Mouse (Mus musculus): Measurements from ENCODE around the gene Pth2r. TPM values are rescaled to one million over a fixed set of nuclear protein-coding genes. Genes with fewer than 3 reads are reported as not detected.

Gene Pth2r
- polyA plus RNA-seq, 1 experiment from 2014 or later: 3.7 TPM

- no peak overlapping the region for H3K4me3 ChIP-seq (ENCODE audit: low read length)
- WGBS: 68% methylated on average over 5 of the region's 5 CpGs
- no peak overlapping the region for H3K27ac ChIP-seq (ENCODE audit: low read depth, low read length)
- ATAC-seq: no peak
- no peaks in the 10 kb centered on the region for H3K27me3 ChIP-seq (replicated peaks; ENCODE audit: control insufficient read depth, insufficient read depth, low read length)
- H3K4me2 ChIP-seq (ENCODE audit: low read length): no peak overlapping the region
- H3K4me1 ChIP-seq (ENCODE audit: control insufficient read depth, insufficient read depth, low read depth, low read length): no peaks in the 10 kb centered on the region
- H3K36me3 ChIP-seq (ENCODE audit: control insufficient read depth, insufficient read depth, low read length): no peaks in the 10 kb centered on the region
- H3K9me3 ChIP-seq (ENCODE audit: control insufficient read depth, low read length): no peaks in the 10 kb centered on the region
- no peak overlapping the region for H3K9ac ChIP-seq (ENCODE audit: low read depth, low read length)
Measured at GRCm38 (mm10) chr1:65407441-65407840, 125.6 kb downstream of the Pth2r start.

- no peak for ATAC-seq
Measured at GRCm38 (mm10) chr1:65420909-65421308, 139.1 kb downstream of the Pth2r start.

GRCm38 (mm10) chr1:65422501-65423010 lies 140.7 kb downstream of the Pth2r start:
- H3K4me1 ChIP-seq (ENCODE audit: control insufficient read depth, insufficient read depth, low read depth, low read length): no peaks in the 10 kb centered on the region
- H3K27me3 ChIP-seq (replicated peaks; ENCODE audit: control insufficient read depth, insufficient read depth, low read length): no peaks in the 10 kb centered on the region
- H3K9me3 ChIP-seq (ENCODE audit: control insufficient read depth, low read length): no peaks in the 10 kb centered on the region
- H3K4me3 ChIP-seq (ENCODE audit: low read length): no peak overlapping the region
- H3K9ac ChIP-seq (ENCODE audit: low read depth, low read length): no peak overlapping the region
- no peak overlapping the region for H3K27ac ChIP-seq (ENCODE audit: low read depth, low read length)
- no peak overlapping the region for H3K4me2 ChIP-seq (ENCODE audit: low read length)
- H3K36me3 ChIP-seq (ENCODE audit: control insufficient read depth, insufficient read depth, low read length): no peaks in the 10 kb centered on the region
- ATAC-seq: no peak

More at GRCm38 (mm10) chr1:65420909-65421308, 139.1 kb downstream of the Pth2r start:
- H3K9me3 ChIP-seq (ENCODE audit: control insufficient read depth, low read length): no peaks in the 10 kb centered on the region
- H3K27ac ChIP-seq (ENCODE audit: low read depth, low read length): no peak overlapping the region
- over 99% methylated on average over 2 of the region's 2 CpGs for WGBS
- no peak overlapping the region for H3K4me2 ChIP-seq (ENCODE audit: low read length)
- no peaks in the 10 kb centered on the region for H3K36me3 ChIP-seq (ENCODE audit: control insufficient read depth, insufficient read depth, low read length)
- H3K4me1 ChIP-seq (ENCODE audit: control insufficient read depth, insufficient read depth, low read depth, low read length): no peaks in the 10 kb centered on the region
- no peak overlapping the region for H3K9ac ChIP-seq (ENCODE audit: low read depth, low read length)
- no peak overlapping the region for H3K4me3 ChIP-seq (ENCODE audit: low read length)
- H3K27me3 ChIP-seq (replicated peaks; ENCODE audit: control insufficient read depth, insufficient read depth, low read length): no peaks in the 10 kb centered on the region

Other genes starting within 250 kb of the Pth2r start
- not detected in 2 replicates for gene Akr1cl, start 249.3 kb upstream of the Pth2r start, polyA plus RNA-seq (2015; fragmentation: Nextera tagmentation; extraction: Ambion mirVana)
- gene Cryge, start 230.9 kb upstream of the Pth2r start, polyA plus RNA-seq (2015; fragmentation: Nextera tagmentation; extraction: Ambion mirVana): not detected in 2 replicates
- not detected in 2 replicates for gene Crygd, start 218.6 kb upstream of the Pth2r start, polyA plus RNA-seq (2015; fragmentation: Nextera tagmentation; extraction: Ambion mirVana)
- gene Crygc, start 208.4 kb upstream of the Pth2r start, polyA plus RNA-seq (2015; fragmentation: Nextera tagmentation; extraction: Ambion mirVana): not detected in 2 replicates
- 0.26 and 0.41 TPM in 2 replicates for gene Crygb, start 199.8 kb upstream of the Pth2r start, polyA plus RNA-seq (2015; fragmentation: Nextera tagmentation; extraction: Ambion mirVana)
- gene Cryga, start 178.7 kb upstream of the Pth2r start, polyA plus RNA-seq (2015; fragmentation: Nextera tagmentation; extraction: Ambion mirVana): 0.34 and 0.68 TPM in 2 replicates
- 0.27 and 0.99 TPM in 2 replicates for gene Gm28845, start 162.5 kb upstream of the Pth2r start, polyA plus RNA-seq (2015; fragmentation: Nextera tagmentation; extraction: Ambion mirVana)
- 2.4 and 4.0 TPM in 2 replicates for gene D630023F18Rik, start 158.8 kb upstream of the Pth2r start, polyA plus RNA-seq (2015; fragmentation: Nextera tagmentation; extraction: Ambion mirVana)
- 484 and 497 TPM in 2 replicates for gene Idh1, start 95.6 kb upstream of the Pth2r start, polyA plus RNA-seq (2015; fragmentation: Nextera tagmentation; extraction: Ambion mirVana)
- gene Pikfyve, start 95.4 kb upstream of the Pth2r start, polyA plus RNA-seq (2015; fragmentation: Nextera tagmentation; extraction: Ambion mirVana): 9.5 and 10.4 TPM in 2 replicates